Mouse (Mus musculus): Measurements from ENCODE around the gene Rnf34. TPM values are rescaled to one million over a fixed set of nuclear protein-coding genes. Genes with fewer than 3 reads are reported as not detected.

Rnf34 gene
- polyA plus RNA-seq, 1 experiment: 12.4 TPM

DNA sequence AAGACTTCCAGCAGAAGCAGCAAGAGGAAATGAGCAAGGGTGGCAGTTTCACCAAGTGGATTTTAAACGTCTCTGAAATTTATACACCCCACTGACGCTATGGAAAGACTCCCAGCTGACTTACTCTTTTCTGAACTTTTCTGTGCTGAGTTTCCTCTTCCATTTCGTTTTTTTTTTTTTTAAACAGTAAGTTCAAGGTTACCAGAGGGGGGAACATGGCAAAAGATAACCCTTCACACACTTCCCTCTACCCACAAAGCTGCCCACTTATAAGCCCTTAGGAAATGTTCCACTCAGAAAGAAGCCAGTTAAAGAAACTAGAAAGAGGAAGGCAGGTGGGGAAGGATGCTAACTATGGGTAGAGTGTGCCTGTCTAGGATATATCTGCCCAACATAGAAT lies 51.8 kb downstream of the Rnf34 start:
- no peak overlapping the region for H3K4me3 ChIP-seq (ENCODE audit: insufficient read depth, low read depth, low read length)
- no peaks in the 10 kb centered on the region; the same call in 1 of the 2 replicates for H3K4me1 ChIP-seq (ENCODE audit: control insufficient read depth, insufficient read depth, insufficient read length, low read length)
- H3K27ac ChIP-seq (replicated peaks; ENCODE audit: low read depth, low read length): no peak overlapping the region

DNA sequence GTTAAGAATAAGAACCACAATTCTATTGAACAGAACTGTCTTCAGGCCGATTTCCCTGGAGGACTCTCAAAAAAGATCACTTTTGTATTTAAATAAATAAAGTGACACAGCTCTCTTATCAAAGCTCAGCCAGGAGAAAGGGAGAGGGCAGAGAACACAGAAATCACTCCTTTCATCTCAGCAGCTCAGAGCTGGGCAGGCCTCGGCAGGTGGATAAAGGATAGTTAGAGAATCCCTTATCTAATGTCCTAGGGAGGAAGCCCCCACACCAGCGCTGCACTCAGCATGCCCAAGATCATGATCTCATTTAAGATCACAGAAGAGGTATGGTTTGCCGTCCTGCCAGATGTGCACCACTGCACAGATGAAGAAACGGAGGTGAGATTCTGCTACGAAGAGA lies 52.4 kb downstream of the Rnf34 start:
- Histone ChIP-seq H3K4me1 (ENCODE audit: control insufficient read depth, insufficient read depth, insufficient read length, low read length) (no peaks in the 10 kb centered on the region), H3K4me3 (ENCODE audit: insufficient read depth, low read depth, low read length) (no peak overlapping the region), H3K27ac (replicated peaks; ENCODE audit: low read depth, low read length) (no peak overlapping the region)

GRCm38 (mm10) chr5:122903165-122903564 lies 53.3 kb downstream of the Rnf34 start:
- Histone ChIP-seq H3K27ac (replicated peaks; ENCODE audit: low read depth, low read length) (no peak overlapping the region), H3K4me3 (ENCODE audit: insufficient read depth, low read depth, low read length) (no peak overlapping the region), H3K4me1 (ENCODE audit: control insufficient read depth, insufficient read depth, insufficient read length, low read length) (no peaks in the 10 kb centered on the region)

- Histone ChIP-seq H3K4me1 (ENCODE audit: control insufficient read depth, insufficient read depth, insufficient read length, low read length) (no peaks in the 10 kb centered on the region), H3K4me3 (ENCODE audit: insufficient read depth, low read depth, low read length) (no peak overlapping the region), H3K27ac (replicated peaks; ENCODE audit: low read depth, low read length) (no peak overlapping the region)
These were observed 57.3 kb downstream of the Rnf34 start for GRCm38 (mm10) chr5:122907182-122907581.

- Histone ChIP-seq H3K27ac (replicated peaks; ENCODE audit: low read depth, low read length) (no peak overlapping the region), H3K4me3 (ENCODE audit: insufficient read depth, low read depth, low read length) (no peak overlapping the region), H3K4me1 (ENCODE audit: control insufficient read depth, insufficient read depth, insufficient read length, low read length) (no peaks in the 10 kb centered on the region)
These were observed 58.2 kb downstream of the Rnf34 start for GRCm38 (mm10) chr5:122908001-122908400.

DNA sequence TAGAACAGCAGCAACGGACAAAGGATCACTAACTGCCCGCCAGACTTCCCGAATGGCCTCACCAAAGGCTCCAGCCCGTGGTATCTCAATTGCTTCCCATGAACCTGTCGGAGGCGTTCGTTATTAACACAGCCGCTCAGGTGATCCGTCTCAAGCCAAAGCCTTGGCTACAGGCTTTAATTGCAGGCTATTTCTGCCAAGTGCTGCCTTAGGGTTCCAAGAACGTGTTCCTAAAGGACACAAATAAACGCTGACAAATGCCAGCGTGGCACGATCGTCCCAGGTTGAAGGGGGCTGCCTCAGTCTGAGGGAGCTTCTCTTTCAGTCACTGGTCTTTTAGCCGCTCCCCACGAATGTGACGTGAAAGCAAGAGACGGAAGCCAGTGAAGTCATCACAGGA lies 59.6 kb downstream of the Rnf34 start:
- Histone ChIP-seq H3K4me1 (ENCODE audit: control insufficient read depth, insufficient read depth, insufficient read length, low read length) (no peaks in the 10 kb centered on the region), H3K4me3 (ENCODE audit: insufficient read depth, low read depth, low read length) (no peak overlapping the region), H3K27ac (replicated peaks; ENCODE audit: low read depth, low read length) (no peak overlapping the region)

GRCm38 (mm10) chr5:122912863-122913262 lies 63.0 kb downstream of the Rnf34 start:
- Histone ChIP-seq H3K4me1 (ENCODE audit: control insufficient read depth, insufficient read depth, insufficient read length, low read length) (no peaks in the 10 kb centered on the region), H3K27ac (replicated peaks; ENCODE audit: low read depth, low read length) (no peak overlapping the region), H3K4me3 (ENCODE audit: insufficient read depth, low read depth, low read length) (no peak overlapping the region)

GRCm38 (mm10) chr5:122916147-122916546 lies 66.3 kb downstream of the Rnf34 start:
- no peak overlapping the region for H3K4me3 ChIP-seq (ENCODE audit: insufficient read depth, low read depth, low read length)

DNA sequence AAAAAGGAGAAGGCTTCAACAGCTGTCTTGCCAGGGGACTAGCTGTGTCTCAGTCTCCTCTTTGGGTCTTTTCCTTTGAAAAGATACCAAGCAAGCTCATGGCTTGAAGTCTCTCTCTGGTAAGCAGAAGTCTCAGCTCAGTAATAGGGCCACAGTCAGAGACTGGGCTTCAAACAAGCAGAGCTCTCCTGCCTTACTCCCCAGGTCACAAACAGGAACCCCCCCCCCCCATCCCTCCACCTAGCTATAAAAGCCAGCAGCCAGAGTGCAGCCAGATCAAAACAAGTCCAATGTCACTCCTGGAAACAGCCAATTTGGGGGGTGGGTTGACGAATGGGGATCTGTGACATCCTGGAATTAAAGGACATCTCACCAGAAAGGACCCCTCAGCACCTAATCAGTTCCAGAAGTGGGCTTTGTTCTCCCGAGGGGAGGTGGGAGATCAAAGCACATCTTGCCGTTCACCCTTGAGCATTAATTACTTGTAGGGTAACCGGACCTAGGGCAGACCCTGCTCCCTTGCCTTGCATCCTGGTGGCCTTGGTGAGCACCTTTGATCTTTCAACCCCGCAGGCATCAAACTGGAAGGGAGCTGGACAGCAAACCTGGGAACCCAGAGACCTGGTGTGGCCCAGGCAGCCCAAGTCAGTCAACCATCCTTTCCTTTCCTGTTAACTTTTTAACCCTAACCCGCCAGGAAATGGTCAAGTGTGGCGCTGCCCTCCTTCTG lies 68.3 kb downstream of the Rnf34 start:
- no peaks in the 10 kb centered on the region for H3K4me1 ChIP-seq (ENCODE audit: control insufficient read depth, insufficient read depth, insufficient read length, low read length)
- no peak overlapping the region for H3K27ac ChIP-seq (replicated peaks; ENCODE audit: low read depth, low read length)
- H3K4me3 ChIP-seq (ENCODE audit: insufficient read depth, low read depth, low read length): no peak overlapping the region

More at GRCm38 (mm10) chr5:122916147-122916546, 66.3 kb downstream of the Rnf34 start:
- no peaks in the 10 kb centered on the region for H3K4me1 ChIP-seq (ENCODE audit: control insufficient read depth, insufficient read depth, insufficient read length, low read length)
- no peak overlapping the region for H3K27ac ChIP-seq (replicated peaks; ENCODE audit: low read depth, low read length)

GRCm38 (mm10) chr5:122920557-122920956 lies 70.7 kb downstream of the Rnf34 start:
- H3K27ac ChIP-seq (replicated peaks; ENCODE audit: low read depth, low read length): no peak overlapping the region
- no peaks in the 10 kb centered on the region; the same call in 1 of the 2 replicates for H3K4me1 ChIP-seq (ENCODE audit: control insufficient read depth, insufficient read depth, insufficient read length, low read length)
- H3K4me3 ChIP-seq (ENCODE audit: insufficient read depth, low read depth, low read length): no peak overlapping the region

Other genes starting within 250 kb of the Rnf34 start
- gene Ift81, start 235.5 kb upstream of the Rnf34 start, polyA plus RNA-seq (2012; ENCODE audit: insufficient read depth, insufficient read length, missing spikeins): 23.3 and 26.5 TPM in 2 replicates
- 1.5 and 1.6 TPM in 2 replicates for gene P2rx7, start 206.1 kb upstream of the Rnf34 start, polyA plus RNA-seq (2012; ENCODE audit: insufficient read depth, insufficient read length, missing spikeins)
- gene P2rx4, start 142.5 kb upstream of the Rnf34 start, polyA plus RNA-seq (2012; ENCODE audit: insufficient read depth, insufficient read length, missing spikeins): 23.7 and 29.2 TPM in 2 replicates
- 9.4 and 10.4 TPM in 2 replicates for gene Camkk2, start 70.6 kb upstream of the Rnf34 start, polyA plus RNA-seq (2012; ENCODE audit: insufficient read depth, insufficient read length, missing spikeins)
- gene Anapc5, start 28.7 kb upstream of the Rnf34 start, polyA plus RNA-seq (2012; ENCODE audit: insufficient read depth, insufficient read length, missing spikeins): 112 and 138 TPM in 2 replicates
- gene Kdm2b, start 139.8 kb downstream of the Rnf34 start, polyA plus RNA-seq (2012; ENCODE audit: insufficient read depth, insufficient read length, missing spikeins): 6.3 and 6.5 TPM in 2 replicates
- gene Orai1, start 165.0 kb downstream of the Rnf34 start, polyA plus RNA-seq (2012; ENCODE audit: insufficient read depth, insufficient read length, missing spikeins): 6.9 and 7.6 TPM in 2 replicates
- not detected in 2 replicates for gene Morn3, start 197.0 kb downstream of the Rnf34 start, polyA plus RNA-seq (2012; ENCODE audit: insufficient read depth, insufficient read length, missing spikeins)
- gene Tmem120b, start 218.4 kb downstream of the Rnf34 start, polyA plus RNA-seq (2012; ENCODE audit: insufficient read depth, insufficient read length, missing spikeins): 91.8 and 116 TPM in 2 replicates